In genomic region chr14:120758200-120758830, GRCm38 (mm10) we compare ENCODE assay signal across 34 mouse cellular contexts.
A peak's percentile ranks its signal among the peaks of the same experiment; 100 is the strongest.
DNase-seq lines count a peak whose midpoint lies in the region; ATAC-seq and TF ChIP-seq lines count a peak whose summit lies in the region.
"Had no signal": no experiment of that assay in that cellular context is flagged by ENCODE, and none has a peak within 500 bp of the region (broad histone marks: within the 10 kb centered on the region; RNA-seq: fewer than 3 reads in every experiment).

No protein-coding gene starts in this region.

- no peak overlapping the region for H3K4me2 ChIP-seq in embryonic facial prominence, embryonic 11.5 days (ENCODE audit: low read depth, low read length)
- no peak overlapping the region for H3K4me2 ChIP-seq in midbrain, embryonic 14.5 days (ENCODE audit: low read length)
- H3K4me2 ChIP-seq in midbrain, postnatal 0 days (ENCODE audit: low read depth, low read length, poor library complexity, severe bottlenecking) = no peak overlapping the region
- no peak overlapping the region for H3K4me2 ChIP-seq in embryonic facial prominence, embryonic 14.5 days (ENCODE audit: low read depth, low read length)
- H3K4me2 ChIP-seq: embryonic facial prominence, embryonic 15.5 days; heart, embryonic 11.5 days; hindbrain, embryonic 15.5 days; intestine, embryonic 15.5 days; limb, embryonic 15.5 days; liver, embryonic 13.5 days; neural tube, embryonic 13.5 days had no signal

- TF ChIP-seq CTCF in midbrain, postnatal 0 days (IDR thresholded peaks at IDR 0.05) = no peak
- TF ChIP-seq CTCF in olfactory bulb, adult 2 months (IDR thresholded peaks at IDR 0.05; ENCODE audit: insufficient read depth, low read depth, low read length) = no peak

- H3K36me3 ChIP-seq in embryonic facial prominence, embryonic 11.5 days (replicated peaks; ENCODE audit: control insufficient read depth, insufficient read depth, low read depth, low read length) = no peaks in the 10 kb centered on the region
- H3K36me3 ChIP-seq in embryonic facial prominence, embryonic 10.5 days (replicated peaks) = no peaks in the 10 kb centered on the region
- H3K36me3 ChIP-seq in midbrain, embryonic 14.5 days (ENCODE audit: control insufficient read depth, insufficient read depth, low read length) = no peaks in the 10 kb centered on the region
- H3K36me3 ChIP-seq in midbrain, postnatal 0 days (ENCODE audit: insufficient read depth, low read length) = no peaks in the 10 kb centered on the region
- no peaks in the 10 kb centered on the region for H3K36me3 ChIP-seq in embryonic facial prominence, embryonic 14.5 days (ENCODE audit: control insufficient read depth, insufficient read depth, low read length)
- H3K36me3 ChIP-seq: embryonic facial prominence, embryonic 15.5 days; hindbrain, embryonic 15.5 days; intestine, embryonic 15.5 days; limb, embryonic 10.5 days; limb, embryonic 15.5 days; liver, embryonic 13.5 days; neural tube, embryonic 13.5 days had no signal

- no peak overlapping the region for H3K9ac ChIP-seq in embryonic facial prominence, embryonic 11.5 days (replicated peaks; ENCODE audit: low read length)
- no peak overlapping the region for H3K9ac ChIP-seq in midbrain, embryonic 14.5 days (replicated peaks; ENCODE audit: low read length)
- H3K9ac ChIP-seq in midbrain, postnatal 0 days (replicated peaks; ENCODE audit: low read length, poor library complexity, severe bottlenecking) = no peak overlapping the region
- H3K9ac ChIP-seq in embryonic facial prominence, embryonic 14.5 days (ENCODE audit: low read depth, low read length) = no peak overlapping the region
- H3K9ac ChIP-seq: embryonic facial prominence, embryonic 15.5 days; hindbrain, embryonic 15.5 days; intestine, embryonic 15.5 days; limb, embryonic 15.5 days; liver, embryonic 13.5 days; neural tube, embryonic 13.5 days had no signal

- DNase-seq in embryonic facial prominence, embryonic 11.5 days (ENCODE audit: low spot score) = peak; percentile 39
- DNase-seq in embryonic facial prominence, embryonic 10.5 days (ENCODE audit: low spot score) = no peak
- peak; percentile 57 for DNase-seq in midbrain, embryonic 14.5 days
- no peak for DNase-seq in midbrain, postnatal 0 days (ENCODE audit: low spot score)
- peak; percentile 54 for DNase-seq in embryonic facial prominence, embryonic 14.5 days (ENCODE audit: low spot score)
- DNase-seq in left cerebral cortex, postnatal 25 days (ENCODE audit: low spot score in 2 of 2) = no peak
- no peak for DNase-seq in adrenal gland, adult (ENCODE audit: inconsistent age in 2 of 2, low spot score in 1 of 2)
- DNase-seq: adrenal gland, adult 8-10 months; cerebellum, adult 9-10 months; cerebellum, postnatal 36 days; gastrocnemius, postnatal 14 days; heart, adult 18-20 months; heart, postnatal 4 days; kidney, adult 2 months; kidney, postnatal 36 days; layer of hippocampus, postnatal 36 days; liver, embryonic 13.5 days; lung, adult 18-20 months; lung, postnatal 4 days; thymus, adult 2 months; thymus, postnatal 36 days had no signal

- no peaks in the 10 kb centered on the region for H3K9me3 ChIP-seq in embryonic facial prominence, embryonic 11.5 days (replicated peaks; ENCODE audit: control insufficient read depth, low read length)
- no peaks in the 10 kb centered on the region for H3K9me3 ChIP-seq in embryonic facial prominence, embryonic 10.5 days
- H3K9me3 ChIP-seq in midbrain, embryonic 14.5 days (ENCODE audit: control insufficient read depth, low read length) = no peaks in the 10 kb centered on the region
- no peaks in the 10 kb centered on the region for H3K9me3 ChIP-seq in midbrain, postnatal 0 days (ENCODE audit: low read length)
- H3K9me3 ChIP-seq in embryonic facial prominence, embryonic 14.5 days (ENCODE audit: control insufficient read depth, low read length) = no peaks in the 10 kb centered on the region
- H3K9me3 ChIP-seq: embryonic facial prominence, embryonic 15.5 days; hindbrain, embryonic 15.5 days; intestine, embryonic 15.5 days; limb, embryonic 10.5 days; limb, embryonic 15.5 days; liver, embryonic 13.5 days; neural tube, embryonic 13.5 days had no signal

- intact Hi-C loops in left cerebral cortex, postnatal 25 days (cut with DNase I) = no loop called here

- WGBS in embryonic facial prominence, embryonic 11.5 days = 78% methylated on average over 14 of the region's 14 CpGs
- WGBS in embryonic facial prominence, embryonic 10.5 days = 80% methylated on average over 14 of the region's 14 CpGs
- WGBS in midbrain, embryonic 14.5 days = 63% methylated on average over 14 of the region's 14 CpGs
- 61% methylated on average over 14 of the region's 14 CpGs for WGBS in midbrain, postnatal 0 days
- WGBS in embryonic facial prominence, embryonic 14.5 days = 65% methylated on average over 14 of the region's 14 CpGs
- 66% methylated on average over 14 of the region's 14 CpGs for WGBS in olfactory bulb, adult 2 months

- H3K4me3 ChIP-seq in embryonic facial prominence, embryonic 11.5 days (ENCODE audit: low read depth, low read length) = no peak overlapping the region
- no peak overlapping the region for H3K4me3 ChIP-seq in embryonic facial prominence, embryonic 10.5 days
- no peak overlapping the region for H3K4me3 ChIP-seq in midbrain, embryonic 14.5 days (replicated peaks; ENCODE audit: low read depth, low read length)
- no peak overlapping the region for H3K4me3 ChIP-seq in midbrain, postnatal 0 days (ENCODE audit: low read depth, low read length)
- no peak overlapping the region for H3K4me3 ChIP-seq in embryonic facial prominence, embryonic 14.5 days (ENCODE audit: low read depth, low read length)
- no peak overlapping the region for H3K4me3 ChIP-seq in olfactory bulb, adult 2 months (ENCODE audit: insufficient read depth, low read depth, low read length)
- H3K4me3 ChIP-seq: embryonic facial prominence, embryonic 15.5 days; hindbrain, embryonic 15.5 days; intestine, embryonic 15.5 days; layer of hippocampus, adult 2 months; limb, embryonic 10.5 days; limb, embryonic 15.5 days; liver, embryonic 13.5 days; neural tube, embryonic 13.5 days had no signal

- ATAC-seq in embryonic facial prominence, embryonic 11.5 days (replicated peaks; ENCODE audit: insufficient number of reproducible peaks, low FRiP score, low TSS enrichment, low read depth) = no peak
- peak; percentile 37; the same call in 1 of the 2 replicates for ATAC-seq in midbrain, embryonic 14.5 days (ENCODE audit: low FRiP score, low TSS enrichment)
- no peak for ATAC-seq in midbrain, postnatal 0 days (ENCODE audit: low FRiP score)
- ATAC-seq in embryonic facial prominence, embryonic 14.5 days (ENCODE audit: low read depth) = peak; percentile 53; the same call in 1 of the 2 replicates
- ATAC-seq: activated CD4-positive, CD25-positive, alpha-beta regulatory T cell, adult 4 months; forebrain, embryonic 14.5 days; intestine, embryonic 15.5 days; lung, postnatal 0 days had no signal

- H3K27me3 ChIP-seq in embryonic facial prominence, embryonic 11.5 days (ENCODE audit: control insufficient read depth, insufficient read depth, low read length) = no peaks in the 10 kb centered on the region
- H3K27me3 ChIP-seq in embryonic facial prominence, embryonic 10.5 days (replicated peaks; ENCODE audit: low read depth, poor library complexity, severe bottlenecking) = no peaks in the 10 kb centered on the region
- H3K27me3 ChIP-seq in midbrain, embryonic 14.5 days (ENCODE audit: control insufficient read depth, insufficient read depth, low read length) = no peaks in the 10 kb centered on the region
- H3K27me3 ChIP-seq in midbrain, postnatal 0 days (ENCODE audit: insufficient read depth, low read length) = no peaks in the 10 kb centered on the region
- no peaks in the 10 kb centered on the region for H3K27me3 ChIP-seq in embryonic facial prominence, embryonic 14.5 days (replicated peaks; ENCODE audit: control insufficient read depth, insufficient read depth, low read length)
- H3K27me3 ChIP-seq: CH12.LX; embryonic facial prominence, embryonic 15.5 days; hindbrain, embryonic 15.5 days; intestine, embryonic 15.5 days; limb, embryonic 15.5 days; liver, embryonic 13.5 days; neural tube, embryonic 13.5 days had no signal

- no peaks in the 10 kb centered on the region for H3K4me1 ChIP-seq in embryonic facial prominence, embryonic 11.5 days (ENCODE audit: control insufficient read depth, insufficient read depth, low read length)
- peaks cover 7% of the 10 kb centered on the region; the same call in 1 of the 2 replicates for H3K4me1 ChIP-seq in embryonic facial prominence, embryonic 10.5 days
- no peaks in the 10 kb centered on the region for H3K4me1 ChIP-seq in midbrain, embryonic 14.5 days (ENCODE audit: control insufficient read depth, insufficient read depth, low read length)
- 0 out of 2 replicates have a peak, but pooled peaks cover 2% of the 10 kb centered on the region for H3K4me1 ChIP-seq in midbrain, postnatal 0 days (ENCODE audit: insufficient read depth, low read length)
- no peaks in the 10 kb centered on the region for H3K4me1 ChIP-seq in embryonic facial prominence, embryonic 14.5 days (ENCODE audit: control insufficient read depth, insufficient read depth, low read length)
- peaks cover 20% of the 10 kb centered on the region for H3K4me1 ChIP-seq in olfactory bulb, adult 2 months (ENCODE audit: control insufficient read depth, insufficient read depth, low read length)
- H3K4me1 ChIP-seq: hindbrain, embryonic 15.5 days; intestine, embryonic 15.5 days; limb, embryonic 10.5 days; liver, embryonic 13.5 days; neural tube, embryonic 13.5 days had no signal

- no peak for TF ChIP-seq POLR2A in olfactory bulb, adult 2 months (IDR thresholded peaks at IDR 0.05; ENCODE audit: insufficient read depth, low read depth, low read length)

- H3K27ac ChIP-seq in embryonic facial prominence, embryonic 11.5 days (replicated peaks; ENCODE audit: low read depth, low read length) = no peak overlapping the region
- no peak overlapping the region for H3K27ac ChIP-seq in embryonic facial prominence, embryonic 10.5 days (replicated peaks)
- no peak overlapping the region for H3K27ac ChIP-seq in midbrain, embryonic 14.5 days (replicated peaks; ENCODE audit: low read depth, low read length)
- H3K27ac ChIP-seq in midbrain, postnatal 0 days (ENCODE audit: low read depth, low read length) = no peak overlapping the region
- no peak overlapping the region for H3K27ac ChIP-seq in embryonic facial prominence, embryonic 14.5 days (replicated peaks; ENCODE audit: low read depth, low read length)
- H3K27ac ChIP-seq in olfactory bulb, adult 2 months (ENCODE audit: insufficient read depth, low read depth, low read length) = 0 out of 2 replicates have a peak overlapping the region, but pooled peaks have one; percentile 12
- H3K27ac ChIP-seq: embryonic facial prominence, embryonic 15.5 days; hindbrain, embryonic 15.5 days; intestine, embryonic 15.5 days; layer of hippocampus, adult 2 months; limb, embryonic 10.5 days; limb, embryonic 15.5 days; liver, embryonic 13.5 days; neural tube, embryonic 13.5 days had no signal

Comparison
In these comparisons a context has a peak if more than half of its experiments do, and no peak if none do; other contexts are left out.
1. ATAC-seq: peak in midbrain, embryonic 14.5 days (single experiment) and embryonic facial prominence, embryonic 14.5 days (single experiment); none in embryonic facial prominence, embryonic 11.5 days (single experiment) and midbrain, postnatal 0 days (single experiment).
2. DNase-seq: peak in embryonic facial prominence, embryonic 11.5 days (single experiment), midbrain, embryonic 14.5 days (single experiment) and embryonic facial prominence, embryonic 14.5 days (single experiment); none in embryonic facial prominence, embryonic 10.5 days (single experiment), midbrain, postnatal 0 days (single experiment), left cerebral cortex, postnatal 25 days (0 of 2) and adrenal gland, adult (0 of 2).